Mouse (Mus musculus): ENCODE measurements around the gene Rap1gap. TPM values are rescaled to one million over a fixed set of nuclear protein-coding genes. Genes with fewer than 3 reads are reported as not detected.
A peak's percentile ranks its signal among the peaks of the same experiment; 100 is the strongest.

The Rap1gap gene
- polyA plus RNA-seq, 1 experiment from 2014 or later: 18.4 TPM

- WGBS: 66% methylated on average over 10 of the region's 10 CpGs
- H3K4me2 ChIP-seq (ENCODE audit: low read depth, low read length): no peak overlapping the region
- DNase-seq (ENCODE audit: low spot score) (no peak), ATAC-seq (ENCODE audit: low read depth) (no peak)
- no peak overlapping the region for H3K27ac ChIP-seq (replicated peaks; ENCODE audit: low read depth, low read length)
- H3K27me3 ChIP-seq (replicated peaks; ENCODE audit: control insufficient read depth, insufficient read depth, low read length): peaks cover 22% of the 10 kb centered on the region
- no peaks in the 10 kb centered on the region for H3K36me3 ChIP-seq (ENCODE audit: control insufficient read depth, insufficient read depth, low read length)
- no peak overlapping the region for H3K9ac ChIP-seq (ENCODE audit: low read depth, low read length)
- H3K4me1 ChIP-seq (ENCODE audit: control insufficient read depth, insufficient read depth, low read length): peaks cover 17% of the 10 kb centered on the region; the same call in 1 of the 2 replicates
- H3K9me3 ChIP-seq (ENCODE audit: control insufficient read depth, low read length): no peaks in the 10 kb centered on the region
- no peak overlapping the region for H3K4me3 ChIP-seq (ENCODE audit: low read depth, low read length)
These were observed 67.4 kb downstream of the Rap1gap start for GRCm38 (mm10) chr4:137731891-137732290.

- Histone ChIP-seq H3K9ac (ENCODE audit: low read depth, low read length) (no peak overlapping the region), H3K4me2 (ENCODE audit: low read depth, low read length) (no peak overlapping the region), H3K27ac (replicated peaks; ENCODE audit: low read depth, low read length) (no peak overlapping the region), H3K9me3 (ENCODE audit: control insufficient read depth, low read length) (no peaks in the 10 kb centered on the region), H3K4me1 (ENCODE audit: control insufficient read depth, insufficient read depth, low read length) (peaks cover 17% of the 10 kb centered on the region; the same call in 1 of the 2 replicates), H3K4me3 (ENCODE audit: low read depth, low read length) (no peak overlapping the region), H3K36me3 (ENCODE audit: control insufficient read depth, insufficient read depth, low read length) (no peaks in the 10 kb centered on the region), H3K27me3 (replicated peaks; ENCODE audit: control insufficient read depth, insufficient read depth, low read length) (peaks cover 22% of the 10 kb centered on the region)
- no peak for DNase-seq (ENCODE audit: low spot score)
- WGBS: 80% methylated on average over 3 of the region's 3 CpGs
- ATAC-seq (ENCODE audit: low read depth): no peak
These were observed 67.8 kb downstream of the Rap1gap start for GRCm38 (mm10) chr4:137732361-137732760.

- Histone ChIP-seq H3K27ac (replicated peaks; ENCODE audit: low read depth, low read length) (no peak overlapping the region), H3K36me3 (ENCODE audit: control insufficient read depth, insufficient read depth, low read length) (no peaks in the 10 kb centered on the region), H3K9me3 (ENCODE audit: control insufficient read depth, low read length) (no peaks in the 10 kb centered on the region), H3K9ac (ENCODE audit: low read depth, low read length) (no peak overlapping the region), H3K4me3 (ENCODE audit: low read depth, low read length) (no peak overlapping the region), H3K4me2 (ENCODE audit: low read depth, low read length) (no peak overlapping the region), H3K4me1 (ENCODE audit: control insufficient read depth, insufficient read depth, low read length) (peaks cover 12% of the 10 kb centered on the region; the same call in 1 of the 2 replicates), H3K27me3 (replicated peaks; ENCODE audit: control insufficient read depth, insufficient read depth, low read length) (peaks cover 19% of the 10 kb centered on the region)
- ATAC-seq (ENCODE audit: low read depth): no peak
- WGBS: 67% methylated on average over 3 of the region's 3 CpGs
- DNase-seq (ENCODE audit: low spot score): no peak
These were observed 68.4 kb downstream of the Rap1gap start for GRCm38 (mm10) chr4:137732962-137733361.

GRCm38 (mm10) chr4:137733459-137733858 lies 68.9 kb downstream of the Rap1gap start:
- WGBS: 55% methylated on average over 5 of the region's 5 CpGs
- Histone ChIP-seq H3K4me2 (ENCODE audit: low read depth, low read length) (no peak overlapping the region), H3K36me3 (ENCODE audit: control insufficient read depth, insufficient read depth, low read length) (no peaks in the 10 kb centered on the region), H3K4me1 (ENCODE audit: control insufficient read depth, insufficient read depth, low read length) (peaks cover 12% of the 10 kb centered on the region; the same call in 1 of the 2 replicates), H3K9ac (ENCODE audit: low read depth, low read length) (no peak overlapping the region), H3K27ac (replicated peaks; ENCODE audit: low read depth, low read length) (no peak overlapping the region), H3K4me3 (ENCODE audit: low read depth, low read length) (no peak overlapping the region), H3K27me3 (replicated peaks; ENCODE audit: control insufficient read depth, insufficient read depth, low read length) (peaks cover 14% of the 10 kb centered on the region), H3K9me3 (ENCODE audit: control insufficient read depth, low read length) (no peaks in the 10 kb centered on the region)
- no peak for DNase-seq (ENCODE audit: low spot score)
- ATAC-seq (ENCODE audit: low read depth): no peak

GRCm38 (mm10) chr4:137736220-137736701 lies 71.7 kb downstream of the Rap1gap start:
- Histone ChIP-seq H3K27me3 (replicated peaks; ENCODE audit: control insufficient read depth, insufficient read depth, low read length) (no peaks in the 10 kb centered on the region), H3K4me3 (ENCODE audit: low read depth, low read length) (no peak overlapping the region), H3K9me3 (ENCODE audit: control insufficient read depth, low read length) (no peaks in the 10 kb centered on the region), H3K4me1 (ENCODE audit: control insufficient read depth, insufficient read depth, low read length) (peaks cover 15% of the 10 kb centered on the region; the same call in 1 of the 2 replicates), H3K4me2 (ENCODE audit: low read depth, low read length) (no peak overlapping the region), H3K27ac (replicated peaks; ENCODE audit: low read depth, low read length) (no peak overlapping the region), H3K9ac (ENCODE audit: low read depth, low read length) (no peak overlapping the region), H3K36me3 (ENCODE audit: control insufficient read depth, insufficient read depth, low read length) (no peaks in the 10 kb centered on the region)
- 54% methylated on average over 6 of the region's 11 CpGs for WGBS
- DNase-seq (ENCODE audit: low spot score) (peak; percentile 66), ATAC-seq (ENCODE audit: low read depth) (peak; percentile 30; the same call in 1 of the 2 replicates)

GRCm38 (mm10) chr4:137737760-137738159 lies 73.2 kb downstream of the Rap1gap start:
- Histone ChIP-seq H3K27me3 (replicated peaks; ENCODE audit: control insufficient read depth, insufficient read depth, low read length) (no peaks in the 10 kb centered on the region), H3K27ac (replicated peaks; ENCODE audit: low read depth, low read length) (no peak overlapping the region), H3K4me1 (ENCODE audit: control insufficient read depth, insufficient read depth, low read length) (peaks cover 15% of the 10 kb centered on the region; the same call in 1 of the 2 replicates), H3K9me3 (ENCODE audit: control insufficient read depth, low read length) (no peaks in the 10 kb centered on the region), H3K4me3 (ENCODE audit: low read depth, low read length) (no peak overlapping the region), H3K36me3 (ENCODE audit: control insufficient read depth, insufficient read depth, low read length) (no peaks in the 10 kb centered on the region), H3K9ac (ENCODE audit: low read depth, low read length) (no peak overlapping the region), H3K4me2 (ENCODE audit: low read depth, low read length) (no peak overlapping the region)
- 43% methylated on average over 3 of the region's 3 CpGs for WGBS
- DNase-seq (ENCODE audit: low spot score) (no peak), ATAC-seq (ENCODE audit: low read depth) (no peak)

- peaks cover 15% of the 10 kb centered on the region; the same call in 1 of the 2 replicates for H3K4me1 ChIP-seq (ENCODE audit: control insufficient read depth, insufficient read depth, low read length)
- 50% methylated on average over 9 of the region's 9 CpGs for WGBS
- H3K36me3 ChIP-seq (ENCODE audit: control insufficient read depth, insufficient read depth, low read length): no peaks in the 10 kb centered on the region
- H3K27ac ChIP-seq (replicated peaks; ENCODE audit: low read depth, low read length): no peak overlapping the region
- peak; percentile 55 for ATAC-seq (ENCODE audit: low read depth)
- peak overlapping the region; percentile 34 for H3K4me2 ChIP-seq (ENCODE audit: low read depth, low read length)
- H3K27me3 ChIP-seq (replicated peaks; ENCODE audit: control insufficient read depth, insufficient read depth, low read length): no peaks in the 10 kb centered on the region
- no peak overlapping the region for H3K9ac ChIP-seq (ENCODE audit: low read depth, low read length)
- H3K9me3 ChIP-seq (ENCODE audit: control insufficient read depth, low read length): no peaks in the 10 kb centered on the region
- no peak overlapping the region for H3K4me3 ChIP-seq (ENCODE audit: low read depth, low read length)
- peak; percentile 86 for DNase-seq (ENCODE audit: low spot score)
These were observed 74.8 kb downstream of the Rap1gap start for GRCm38 (mm10) chr4:137739151-137739923.

GRCm38 (mm10) chr4:137740350-137740749 lies 75.8 kb downstream of the Rap1gap start:
- H3K27ac ChIP-seq (replicated peaks; ENCODE audit: low read depth, low read length): no peak overlapping the region
- H3K9ac ChIP-seq (ENCODE audit: low read depth, low read length): no peak overlapping the region
- no peak overlapping the region for H3K4me3 ChIP-seq (ENCODE audit: low read depth, low read length)
- DNase-seq (ENCODE audit: low spot score) (no peak), ATAC-seq (ENCODE audit: low read depth) (no peak)
- no peak overlapping the region for H3K4me2 ChIP-seq (ENCODE audit: low read depth, low read length)
- no peaks in the 10 kb centered on the region for H3K9me3 ChIP-seq (ENCODE audit: control insufficient read depth, low read length)
- WGBS: 88% methylated on average over 7 of the region's 7 CpGs
- H3K36me3 ChIP-seq (ENCODE audit: control insufficient read depth, insufficient read depth, low read length): no peaks in the 10 kb centered on the region
- H3K27me3 ChIP-seq (replicated peaks; ENCODE audit: control insufficient read depth, insufficient read depth, low read length): no peaks in the 10 kb centered on the region
- H3K4me1 ChIP-seq (ENCODE audit: control insufficient read depth, insufficient read depth, low read length): peaks cover 12% of the 10 kb centered on the region; the same call in 1 of the 2 replicates
